Mouse (Mus musculus): ENCODE data around the gene Disc1.

Disc1 gene

DNA sequence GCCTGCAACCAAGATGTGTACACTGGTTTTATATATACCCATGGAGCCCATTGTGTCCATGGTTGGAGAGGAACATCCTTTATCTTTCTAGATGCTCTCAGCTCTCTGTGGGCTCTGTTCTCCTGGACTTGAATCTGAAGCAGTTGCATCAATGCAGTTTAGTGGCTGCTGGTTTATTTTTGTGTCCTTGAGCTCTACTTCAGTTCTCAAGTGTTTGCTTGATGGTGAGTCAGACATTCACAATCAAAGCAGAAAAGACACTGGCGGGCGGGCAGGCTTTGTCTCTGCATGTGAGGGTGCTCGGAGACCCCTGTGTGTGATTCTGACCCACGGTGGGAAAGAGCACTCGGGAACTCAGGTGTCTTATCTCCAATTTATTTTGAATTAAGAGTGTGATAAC is 166.6 kb downstream of the Disc1 start:
- in situ Hi-C loops (cut with MboI, MseI): no loop called here

DNA sequence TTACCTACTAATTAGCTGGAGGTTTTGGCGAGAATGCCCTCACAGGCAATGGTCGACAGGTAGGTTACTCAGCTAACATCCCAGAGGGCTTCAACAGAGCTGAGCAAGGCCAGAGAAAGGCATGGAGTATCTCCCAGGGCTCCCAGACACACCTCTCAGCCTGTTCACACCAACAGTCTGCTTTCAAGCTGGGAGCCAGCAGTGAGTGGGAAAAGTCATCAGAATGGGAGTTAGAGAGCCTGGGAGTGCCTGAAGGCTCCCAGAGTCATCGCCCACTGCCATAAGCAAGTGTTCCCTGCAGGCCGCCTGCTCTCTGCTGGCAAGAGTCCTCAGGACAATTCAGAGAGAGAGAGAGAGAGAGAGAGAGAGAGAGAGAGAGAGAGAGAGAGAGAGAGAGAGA is 167.1 kb downstream of the Disc1 start:
- in situ Hi-C loops (cut with MboI, MseI): no loop called here

DNA sequence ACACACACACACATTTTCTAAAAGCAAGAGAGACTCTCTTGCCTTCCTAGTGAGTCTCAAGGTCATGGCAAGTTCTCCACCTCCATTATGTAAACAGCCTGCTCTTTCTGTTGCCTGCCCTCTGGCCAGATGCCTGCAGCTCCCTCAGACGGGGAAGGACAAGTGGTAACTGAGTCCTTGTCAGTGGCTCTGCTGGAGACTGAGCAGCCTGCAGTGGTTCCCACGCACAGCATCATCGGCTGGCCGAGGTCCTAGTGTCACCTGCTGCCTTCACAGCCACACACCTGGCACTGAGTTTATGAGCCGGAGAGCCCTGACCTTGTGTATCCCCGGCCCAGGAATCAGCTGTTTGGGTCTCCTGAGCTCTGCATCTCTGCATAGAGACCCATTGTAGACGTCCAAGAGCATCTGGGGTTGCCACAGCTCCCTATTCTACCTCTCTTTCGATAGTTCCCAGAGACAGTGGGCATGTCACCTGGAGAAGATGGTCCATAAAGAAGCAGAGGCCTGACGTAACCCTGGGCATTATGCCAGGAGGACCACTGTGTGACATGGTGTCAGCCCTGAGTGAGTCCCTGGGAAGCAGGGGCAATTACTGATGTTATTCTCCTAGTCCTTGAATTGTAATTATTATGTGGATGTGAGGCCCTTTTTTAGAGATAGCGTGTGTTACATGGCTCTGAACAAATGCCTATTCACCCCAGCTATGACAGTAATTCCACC is 169.2 kb downstream of the Disc1 start:
- in situ Hi-C loops (cut with MboI, MseI): no loop called here

DNA sequence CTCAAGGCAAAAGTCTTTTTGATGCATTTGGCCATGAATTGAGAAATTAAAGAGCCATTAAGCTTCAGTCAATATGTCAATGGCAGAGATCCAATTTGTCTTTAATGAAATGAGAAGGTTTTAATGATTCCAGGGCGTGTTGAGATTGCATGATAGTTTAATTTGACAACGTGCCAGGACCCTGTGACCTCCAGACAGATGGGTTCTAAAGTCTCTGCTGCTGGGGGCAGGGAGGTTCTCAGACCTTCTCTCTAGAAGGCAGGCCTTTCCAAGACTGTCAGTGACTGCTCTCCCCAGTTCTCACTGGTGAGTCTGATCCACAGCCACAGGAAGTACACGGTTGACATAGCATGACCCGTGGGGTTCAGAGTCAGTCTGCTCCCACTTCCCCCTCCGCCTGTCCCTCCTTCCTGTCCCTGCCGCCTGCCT is 170.3 kb downstream of the Disc1 start:
- in situ Hi-C loops (cut with MboI, MseI): no loop called here

DNA sequence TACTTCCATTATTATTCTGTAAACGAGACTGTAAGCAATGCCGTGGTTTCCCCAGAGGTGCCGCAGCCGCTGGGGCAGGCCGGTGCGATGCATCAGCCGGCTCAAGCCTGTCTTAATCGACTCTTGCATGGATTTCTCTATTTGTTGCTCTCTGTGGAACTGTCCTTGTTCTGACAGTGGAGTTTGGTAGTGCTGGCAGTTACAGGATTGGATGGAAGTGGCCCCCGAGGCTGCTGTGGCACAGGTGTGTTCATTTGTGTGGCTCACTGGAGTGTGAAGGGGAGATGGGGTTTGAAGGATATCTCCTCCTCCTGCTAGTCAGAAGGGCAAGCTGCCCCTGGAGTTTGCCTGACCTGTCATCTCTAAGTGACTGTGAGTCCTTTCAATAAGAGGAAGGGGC is 171.3 kb downstream of the Disc1 start:
- in situ Hi-C loops (cut with MboI, MseI): no loop called here

DNA sequence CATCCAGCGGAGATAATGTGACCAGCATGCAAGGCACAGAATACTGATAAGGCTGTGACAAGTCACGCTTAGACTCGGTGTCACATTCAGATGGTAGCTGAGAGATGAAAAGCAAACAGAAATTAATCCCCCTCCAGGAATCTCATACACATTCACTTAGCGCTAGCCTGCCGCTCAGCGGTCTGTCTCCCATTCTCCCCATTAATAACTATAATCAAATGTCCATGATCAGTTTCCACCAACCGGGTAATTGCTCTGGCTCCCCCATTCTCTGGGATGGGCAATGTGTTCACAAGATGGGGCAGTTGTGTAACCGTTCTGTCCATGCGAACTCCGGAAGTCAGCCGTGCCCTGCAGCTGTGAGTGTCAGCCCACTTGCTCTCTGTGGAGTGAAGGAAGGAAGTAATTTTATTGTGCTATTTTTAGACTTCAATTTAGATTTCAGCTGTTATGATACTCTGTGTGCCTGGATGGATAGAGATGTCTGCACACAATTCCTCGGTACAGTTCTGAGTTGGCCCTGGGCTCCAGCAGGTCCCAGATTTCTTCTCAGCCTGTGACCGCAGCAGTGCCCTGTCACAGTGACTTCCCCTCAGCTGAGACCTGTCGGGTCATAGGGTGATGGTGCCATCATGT is 173.1 kb downstream of the Disc1 start:
- in situ Hi-C loops (cut with MboI, MseI): no loop called here

DNA sequence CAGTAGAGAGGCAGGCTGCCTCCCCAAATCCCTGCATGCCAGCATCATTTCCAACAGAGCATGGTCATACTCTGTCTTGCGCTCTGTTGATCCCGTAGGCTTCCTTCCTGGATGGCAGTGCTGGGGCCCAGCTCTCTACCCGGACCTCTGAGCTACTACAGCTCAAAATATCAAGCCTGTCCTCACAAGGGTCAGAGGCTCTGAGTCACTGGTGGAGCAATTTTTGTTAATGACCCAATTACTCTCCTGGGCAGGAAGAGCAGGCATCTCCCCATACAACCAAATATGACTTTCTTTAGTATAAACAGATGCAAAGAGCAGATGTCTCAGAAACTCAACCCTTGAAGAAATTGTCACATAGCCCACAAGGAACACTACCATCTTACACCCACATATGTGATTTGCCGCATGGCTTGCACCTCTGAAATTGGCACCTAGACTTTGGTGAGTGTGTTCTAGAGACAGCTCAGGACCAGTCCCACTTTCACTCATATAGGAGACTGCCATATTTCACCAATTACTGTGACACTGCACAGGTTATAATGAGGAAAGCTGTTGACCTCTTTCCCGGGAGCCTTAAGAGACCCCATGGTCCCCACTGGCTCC is 176.6 kb downstream of the Disc1 start:
- in situ Hi-C loops (cut with MboI, MseI): no loop called here

DNA sequence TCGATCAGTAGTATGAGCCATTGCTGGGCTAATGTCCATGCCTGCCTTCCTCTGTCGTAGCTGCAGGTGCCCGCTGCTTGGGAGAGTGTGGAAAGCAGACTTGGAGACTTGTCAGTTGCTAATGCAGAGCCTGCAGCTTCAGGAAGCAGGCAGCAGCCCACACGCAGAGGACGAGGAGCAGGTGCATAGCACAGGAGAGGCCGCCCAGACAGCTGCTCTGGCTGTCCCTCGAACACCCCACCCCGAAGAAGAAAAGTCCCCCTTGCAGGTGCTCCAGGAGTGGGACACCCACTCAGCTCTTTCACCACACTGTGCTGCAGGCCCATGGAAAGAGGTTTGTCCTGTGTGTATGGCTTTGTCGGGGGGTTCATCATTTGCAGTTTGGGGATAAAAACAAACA is 178.7 kb downstream of the Disc1 start:
- in situ Hi-C loops (cut with MboI, MseI): no loop called here

DNA sequence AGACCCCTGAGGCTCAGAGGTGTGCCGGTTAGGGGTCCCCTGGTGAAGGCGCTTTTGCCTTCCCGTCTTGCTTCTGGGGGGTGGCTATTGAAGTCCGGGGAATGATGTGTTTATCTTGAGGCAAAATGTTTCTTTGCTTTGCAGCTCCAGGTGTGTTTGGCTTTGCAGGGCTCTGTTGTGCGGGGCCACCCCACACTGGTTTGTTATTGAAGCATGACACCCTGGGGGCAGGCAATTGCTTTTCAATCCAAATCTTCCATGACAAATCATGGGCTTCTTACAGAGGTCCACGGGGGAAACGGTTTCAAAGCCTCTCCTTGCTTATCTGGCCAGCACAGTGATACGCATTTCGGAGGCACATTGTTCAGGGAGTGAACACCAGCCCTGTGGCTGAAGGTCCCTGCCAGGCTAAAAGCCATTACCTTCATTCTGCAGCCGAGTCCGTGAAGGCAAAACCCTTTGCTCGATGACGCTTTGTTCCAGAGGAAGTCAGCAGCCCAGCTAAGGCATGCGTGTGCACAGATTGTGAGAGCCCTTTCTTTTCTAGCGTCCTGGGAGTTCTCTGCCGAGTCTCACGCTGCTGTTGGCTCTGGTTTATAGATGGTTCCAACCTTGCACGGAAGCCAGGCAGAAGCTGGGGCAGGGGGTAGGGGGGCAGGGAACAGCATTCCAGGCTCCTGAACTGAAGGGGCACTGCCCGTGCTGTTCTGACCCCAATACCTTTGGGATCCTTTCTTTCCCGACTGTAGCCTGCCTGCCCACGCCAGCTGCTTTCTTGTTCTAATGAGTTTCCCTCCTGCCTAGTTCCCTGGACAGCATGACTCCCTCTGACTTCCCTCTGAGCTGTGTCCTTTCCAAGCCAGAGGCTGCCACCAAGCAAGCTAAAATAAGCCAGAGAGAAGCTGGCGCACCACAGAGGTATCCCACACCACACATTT is 182.2 kb downstream of the Disc1 start:
- in situ Hi-C loops (cut with MboI, MseI): no loop called here

DNA sequence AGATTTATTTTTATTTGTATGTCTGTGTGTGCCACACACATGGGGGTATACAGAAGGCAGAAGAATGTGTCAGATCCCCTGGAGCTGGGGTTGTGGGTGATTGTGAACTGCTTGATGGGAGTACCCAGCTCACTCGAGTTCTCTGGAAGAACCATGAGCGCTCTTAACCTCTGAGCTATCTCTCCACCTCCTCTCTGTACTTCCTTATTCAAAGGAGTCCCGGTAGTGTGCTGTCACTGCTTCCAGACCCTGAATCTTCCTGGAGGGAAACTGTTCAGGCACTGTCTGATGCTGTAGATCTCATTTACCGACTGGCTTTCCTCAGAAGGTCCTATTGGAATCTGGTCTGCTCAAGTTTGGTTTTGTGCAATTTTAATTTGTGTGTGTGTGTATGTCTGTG is 186.8 kb downstream of the Disc1 start:
- in situ Hi-C loops (cut with MboI, MseI): no loop called here

DNA sequence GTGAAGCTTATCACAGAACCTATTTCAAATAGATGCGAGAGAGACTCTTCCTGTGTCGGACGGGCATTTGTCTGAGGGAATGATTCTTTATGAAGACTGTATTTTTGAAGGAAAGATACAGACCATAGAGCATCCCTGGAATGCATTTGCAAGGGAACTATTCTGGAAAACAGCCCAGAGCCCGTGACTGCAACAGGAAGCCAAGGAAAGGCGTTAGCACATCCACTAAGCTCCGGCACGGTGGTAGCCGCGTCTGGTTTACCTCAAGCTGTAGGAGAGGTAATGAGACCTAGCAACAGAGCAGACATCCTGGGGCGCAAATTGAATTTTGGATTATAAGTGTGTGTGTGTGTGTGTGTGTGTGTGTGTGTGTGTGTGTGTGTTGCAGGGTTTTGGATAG is 188.4 kb downstream of the Disc1 start:
- in situ Hi-C loops (cut with MboI, MseI): no loop called here

DNA sequence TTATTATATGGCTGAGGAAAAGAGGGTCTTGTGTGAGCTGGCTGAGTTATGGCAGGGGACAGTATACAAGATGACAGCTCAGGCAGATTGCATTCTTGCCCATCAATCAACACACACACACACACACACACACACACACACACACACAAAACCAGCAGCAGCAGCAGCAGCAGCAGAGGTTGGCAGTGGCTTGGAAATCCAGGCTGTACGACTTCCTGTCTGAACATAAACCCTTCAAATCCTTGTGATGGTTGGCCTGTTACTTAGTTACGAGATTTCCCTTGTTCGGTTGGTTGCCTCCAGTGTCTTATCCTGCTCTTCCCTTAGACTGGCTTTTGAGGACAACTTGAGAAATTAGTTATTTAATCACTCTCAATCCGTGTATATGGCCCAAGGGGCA is 188.9 kb downstream of the Disc1 start:
- in situ Hi-C loops (cut with MboI, MseI): no loop called here

DNA sequence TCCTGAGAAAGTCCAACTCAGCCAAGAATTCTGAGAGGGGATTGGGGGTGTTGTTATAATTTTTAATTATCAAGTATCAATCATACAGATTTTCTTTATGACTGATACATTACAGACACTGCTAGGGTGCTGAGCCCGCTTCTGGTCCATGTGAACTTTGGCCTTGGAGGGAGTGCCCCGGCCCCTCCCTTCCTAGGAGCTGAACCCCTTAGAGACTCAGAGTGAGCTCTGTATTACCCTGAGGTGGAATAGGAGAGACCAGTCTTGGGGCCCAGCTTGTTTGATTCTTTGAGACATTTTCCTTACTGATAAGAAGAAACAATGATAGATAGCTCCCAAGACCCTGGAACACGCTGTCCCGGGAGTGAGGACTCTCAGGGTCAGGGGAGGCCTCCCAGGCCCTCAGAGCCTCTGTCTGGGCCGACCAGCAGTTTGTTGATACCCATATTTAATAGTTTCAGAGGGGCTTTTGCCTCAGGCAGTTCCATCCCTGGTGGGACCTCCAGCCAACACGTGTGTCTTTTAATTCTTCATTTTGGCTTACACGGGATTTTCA is 192.8 kb downstream of the Disc1 start:
- in situ Hi-C loops (cut with MboI, MseI): no loop called here

DNA sequence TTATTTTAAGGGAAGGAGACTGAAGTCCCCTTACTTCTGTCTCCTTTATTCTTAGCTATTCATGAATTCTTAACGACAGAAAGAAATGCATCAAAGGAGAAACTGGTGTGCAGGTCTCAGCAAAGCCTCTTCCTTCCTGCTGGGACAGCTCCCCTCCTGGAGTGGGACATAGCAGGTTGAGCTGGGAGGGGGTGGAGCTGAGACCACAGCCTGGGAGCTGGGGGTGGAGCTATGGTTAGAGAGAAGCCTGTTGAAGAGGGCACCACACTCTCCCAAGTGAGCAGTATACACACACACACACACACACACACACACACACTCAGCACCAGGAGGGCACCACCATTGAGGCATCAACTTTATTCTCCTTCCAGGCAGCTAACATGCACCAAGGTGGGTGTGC is 193.4 kb downstream of the Disc1 start:
- in situ Hi-C loops (cut with MboI, MseI): no loop called here

DNA sequence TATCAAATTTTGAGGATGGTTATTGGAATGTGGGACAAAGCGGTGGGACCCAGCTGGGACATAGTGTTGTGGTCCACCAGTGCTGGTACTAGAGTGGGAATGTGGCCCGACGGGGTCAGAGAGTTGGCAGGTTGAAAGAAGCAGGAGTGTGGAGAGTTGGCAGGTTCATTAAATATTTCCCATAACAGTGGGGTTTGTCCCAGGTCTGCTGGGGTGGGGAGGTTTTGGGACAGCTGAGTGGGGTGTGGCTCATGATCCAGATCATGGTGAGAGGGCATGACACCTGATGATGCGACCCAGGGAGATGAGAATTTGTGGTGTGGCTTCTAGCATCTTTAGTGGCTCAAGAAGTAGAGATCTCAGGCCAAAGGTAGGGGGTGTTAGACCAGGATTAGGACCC is 199.0 kb downstream of the Disc1 start:
- in situ Hi-C loops (cut with MboI, MseI): no loop called here

DNA sequence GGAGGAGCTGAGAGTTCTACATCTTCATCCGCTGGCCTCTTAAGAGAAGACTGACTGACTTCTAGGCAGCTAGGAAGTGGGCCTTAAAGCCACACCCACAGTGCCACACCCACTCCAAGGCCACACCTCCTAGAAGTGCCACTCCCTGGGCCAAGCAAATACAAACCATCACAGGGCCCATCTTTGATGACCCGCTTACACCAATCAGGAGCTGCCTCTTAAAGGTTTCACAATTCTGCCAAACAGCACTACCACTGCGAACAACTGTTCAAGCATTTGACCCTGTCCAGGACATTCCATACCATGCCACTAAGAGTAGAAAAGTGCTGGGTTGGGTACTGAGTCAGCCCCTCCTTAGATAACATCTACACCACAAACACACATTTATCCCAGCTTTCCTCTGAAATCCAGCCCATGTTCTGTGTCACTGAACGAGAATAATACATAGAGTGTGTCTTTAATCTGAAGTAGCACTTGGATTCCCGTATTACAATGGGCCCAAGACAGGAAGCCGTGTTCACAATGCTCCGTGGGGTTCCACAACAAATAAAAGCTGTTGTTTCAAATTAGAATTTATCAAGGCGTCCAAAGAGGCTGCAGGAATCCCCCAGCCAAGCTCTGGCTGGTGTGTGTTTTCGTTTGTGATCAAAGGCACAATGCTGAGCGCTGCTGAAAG is 199.6 kb downstream of the Disc1 start:
- in situ Hi-C loops (cut with MboI, MseI): no loop called here

DNA sequence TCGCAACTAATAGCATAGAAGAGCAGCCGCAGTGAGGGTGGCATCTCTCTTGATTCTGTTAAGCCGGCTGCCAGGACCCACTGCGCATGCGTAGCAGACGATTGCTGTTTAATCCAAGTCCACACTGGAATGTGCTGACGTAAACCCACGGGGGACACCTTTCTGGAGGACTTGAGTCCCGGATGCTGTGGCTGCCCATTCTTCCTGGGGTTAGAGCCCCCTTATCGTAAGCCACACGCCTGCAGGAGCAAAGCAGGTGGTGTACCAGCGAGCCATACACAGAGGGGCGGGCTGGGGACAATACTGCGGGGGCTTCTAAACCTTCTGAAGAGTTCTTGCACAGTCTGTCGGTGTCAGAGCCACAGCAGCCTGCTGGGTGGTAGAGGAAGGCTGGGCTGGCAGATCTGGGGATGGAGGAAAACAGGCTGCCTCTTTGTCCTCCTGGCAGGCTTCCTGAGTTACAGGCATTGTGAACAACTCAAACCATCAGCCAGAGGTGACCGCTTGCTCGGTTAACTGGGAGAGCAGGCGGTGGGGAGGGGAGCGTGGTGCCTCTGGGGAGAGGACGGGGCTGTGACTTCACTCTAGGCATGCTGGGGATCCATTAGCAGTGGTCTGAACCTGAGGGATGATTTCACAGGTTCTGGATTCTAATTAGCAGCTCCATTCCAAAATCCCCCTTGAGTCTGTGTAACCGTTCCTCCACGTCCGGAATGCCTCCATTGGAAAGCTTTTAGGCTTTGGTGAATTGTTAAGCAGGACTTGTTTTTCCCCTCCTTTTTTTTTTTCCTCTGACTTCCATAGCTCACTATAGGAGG is 200.4 kb downstream of the Disc1 start:
- in situ Hi-C loops (cut with MboI, MseI): no loop called here

DNA sequence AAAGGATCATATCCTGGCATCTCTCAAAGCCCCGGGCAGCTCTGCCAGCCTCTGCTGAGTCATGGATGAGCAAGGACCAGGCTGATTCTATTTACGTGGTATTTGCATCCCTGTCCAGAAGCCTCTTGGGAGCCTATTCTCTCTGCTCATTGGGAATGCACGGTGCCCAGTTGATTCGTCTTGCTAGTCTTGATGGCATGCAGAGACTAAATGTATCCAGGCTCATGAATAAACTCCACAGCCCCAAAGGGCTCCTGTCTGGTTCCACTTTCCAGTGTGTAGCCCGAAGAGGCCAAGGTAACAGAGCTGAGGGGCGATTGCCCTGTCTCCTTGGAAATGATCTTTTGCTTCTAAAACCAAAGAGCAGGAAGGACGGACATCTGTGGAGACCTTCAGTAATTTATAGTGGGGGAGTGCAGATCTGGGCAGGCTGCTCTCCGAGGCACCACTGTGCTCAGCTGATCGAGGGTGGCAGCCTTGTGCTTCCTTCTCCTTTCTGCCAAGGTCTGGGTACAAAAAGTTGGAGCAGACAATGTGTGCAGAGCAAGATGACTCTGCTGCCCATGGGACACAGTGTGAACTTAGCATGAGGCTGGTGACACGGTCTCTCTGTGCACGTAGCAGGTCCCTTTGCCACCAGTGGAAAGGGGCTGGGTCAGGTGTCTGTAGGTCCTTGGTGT is 201.2 kb downstream of the Disc1 start:
- in situ Hi-C loops (cut with MboI, MseI): no loop called here

DNA sequence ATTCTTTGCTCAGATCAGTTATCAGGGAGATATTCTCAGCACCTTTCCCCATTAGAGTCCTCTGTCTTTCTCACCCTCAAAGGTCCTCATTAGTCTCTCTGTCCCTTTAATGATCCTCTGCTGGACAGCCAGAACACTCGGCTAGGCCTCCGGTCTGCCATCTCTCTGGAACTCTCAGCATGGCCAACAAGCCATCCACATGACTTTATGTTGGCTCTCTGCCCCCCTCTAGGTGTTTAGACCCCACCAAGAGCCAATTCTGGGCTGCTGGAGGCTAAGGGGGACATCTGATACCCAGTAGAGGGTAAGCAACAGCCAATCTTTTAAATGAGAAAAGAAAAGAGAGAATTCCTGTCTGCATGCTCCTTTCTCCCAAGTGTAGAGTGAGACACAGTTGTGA is 203.7 kb downstream of the Disc1 start:
- in situ Hi-C loops (cut with MboI, MseI): no loop called here

Measured in regulatory T cell (primary cell).